ENCODE assay signal across 10 mouse cellular contexts in genomic region chr1:174592420-174592980, GRCm38 (mm10).
DNase-seq lines count a peak whose midpoint lies in the region; ATAC-seq and TF ChIP-seq lines count a peak whose summit lies in the region.
"Had no signal": no experiment of that assay in that cellular context is flagged by ENCODE, and none has a peak within 500 bp of the region (broad histone marks: within the 10 kb centered on the region; RNA-seq: fewer than 3 reads in every experiment).

No protein-coding gene starts in this region.

- no peaks in the 10 kb centered on the region for H3K27me3 ChIP-seq in heart, postnatal 0 days (ENCODE audit: control insufficient read depth, insufficient read depth, low read length)
- no peaks in the 10 kb centered on the region for H3K27me3 ChIP-seq in heart, embryonic 12.5 days (replicated peaks)
- H3K27me3 ChIP-seq: embryonic facial prominence, embryonic 15.5 days had no signal

- TF ChIP-seq CTCF in heart, postnatal 0 days (IDR thresholded peaks at IDR 0.05; ENCODE audit: low read depth), result peak; percentile 48
- TF ChIP-seq CTCF in lung, adult 2 months (IDR thresholded peaks at IDR 0.05; ENCODE audit: insufficient read depth, low read length), result peak; percentile 24; the same call in 1 of the 2 replicates

- no peak overlapping the region for H3K9ac ChIP-seq in heart, postnatal 0 days (replicated peaks; ENCODE audit: low read depth, low read length)
- H3K9ac ChIP-seq in heart, embryonic 12.5 days, result no peak overlapping the region
- H3K9ac ChIP-seq: embryonic facial prominence, embryonic 15.5 days had no signal

- ATAC-seq in heart, postnatal 0 days (ENCODE audit: insufficient read depth, low read depth), result no peak
- no peak for ATAC-seq in heart, embryonic 12.5 days (ENCODE audit: insufficient number of reproducible peaks, low FRiP score)
- ATAC-seq: activated CD4-positive, CD25-positive, alpha-beta regulatory T cell, adult 4 months had no signal

- peak; percentile 26 for DNase-seq in heart, postnatal 0 days (ENCODE audit: low spot score)
- DNase-seq in lung, adult 2 months, result no peak
- DNase-seq in lung, adult 18-20 months, result no peak
- DNase-seq in adipocyte (ENCODE audit: low spot score), result peak; percentile 52
- peak; percentile 36 for DNase-seq in retina, postnatal 1 day
- DNase-seq in thymus, postnatal 10 days (ENCODE audit: low spot score in 2 of 2), result no peak
- no peak for DNase-seq in adrenal gland, adult 8-10 months

- H3K27ac ChIP-seq in heart, postnatal 0 days (ENCODE audit: low read depth), result no peak overlapping the region
- no peak overlapping the region for H3K27ac ChIP-seq in heart, embryonic 12.5 days (ENCODE audit: poor library complexity, severe bottlenecking)
- H3K27ac ChIP-seq: embryonic facial prominence, embryonic 15.5 days had no signal

- TF ChIP-seq POLR2A in lung, adult 2 months (IDR thresholded peaks at IDR 0.05; ENCODE audit: borderline replicate concordance, extremely low read depth, low read depth, low read length), result no peak

- no peak overlapping the region for H3K4me2 ChIP-seq in heart, postnatal 0 days (ENCODE audit: low read depth, low read length)
- no peak overlapping the region for H3K4me2 ChIP-seq in heart, embryonic 12.5 days
- H3K4me2 ChIP-seq: embryonic facial prominence, embryonic 15.5 days had no signal

- H3K4me3 ChIP-seq in heart, postnatal 0 days (ENCODE audit: low read depth, low read length), result no peak overlapping the region
- H3K4me3 ChIP-seq in heart, embryonic 12.5 days, result no peak overlapping the region
- H3K4me3 ChIP-seq in lung, adult 2 months (replicated peaks; ENCODE audit: extremely low read depth, low read depth, low read length), result no peak overlapping the region
- H3K4me3 ChIP-seq: embryonic facial prominence, embryonic 15.5 days had no signal

- TF ChIP-seq EP300 in heart, postnatal 0 days (IDR thresholded peaks at IDR 0.05; ENCODE audit: low read depth), result no peak

- WGBS in heart, postnatal 0 days, result 45% methylated on average over 5 of the region's 5 CpGs
- WGBS in heart, embryonic 12.5 days, result 59% methylated on average over 5 of the region's 5 CpGs
- WGBS in lung, adult 2 months, result 59% methylated on average over 5 of the region's 5 CpGs

- no peaks in the 10 kb centered on the region for H3K9me3 ChIP-seq in heart, postnatal 0 days (replicated peaks; ENCODE audit: control insufficient read depth, low read length)
- H3K9me3 ChIP-seq in heart, embryonic 12.5 days (replicated peaks), result no peaks in the 10 kb centered on the region
- H3K9me3 ChIP-seq: embryonic facial prominence, embryonic 15.5 days had no signal

- no peaks in the 10 kb centered on the region for H3K36me3 ChIP-seq in heart, postnatal 0 days (replicated peaks; ENCODE audit: control insufficient read depth, insufficient read depth, low read length)
- H3K36me3 ChIP-seq in heart, embryonic 12.5 days, result no peaks in the 10 kb centered on the region
- H3K36me3 ChIP-seq: embryonic facial prominence, embryonic 15.5 days had no signal

- no peaks in the 10 kb centered on the region for H3K4me1 ChIP-seq in heart, postnatal 0 days (ENCODE audit: control insufficient read depth, insufficient read depth)
- no peaks in the 10 kb centered on the region for H3K4me1 ChIP-seq in heart, embryonic 12.5 days (replicated peaks)
- no peaks in the 10 kb centered on the region for H3K4me1 ChIP-seq in lung, adult 2 months (ENCODE audit: control insufficient read depth, insufficient read depth, low read length)
- H3K4me1 ChIP-seq: embryonic facial prominence, embryonic 15.5 days had no signal

Comparison
In these comparisons a context has a peak if more than half of its experiments do, and no peak if none do; other contexts are left out.
1. DNase-seq: peak in heart, postnatal 0 days (single experiment), adipocyte (single experiment) and retina, postnatal 1 day (single experiment); none in lung, adult 2 months (single experiment), lung, adult 18-20 months (0 of 2), thymus, postnatal 10 days (0 of 2) and adrenal gland, adult 8-10 months (single experiment).